In genomic region chr7:35000839-35001238, GRCm38 (mm10) we compare ENCODE assay signal across 9 mouse cellular contexts. TPM values are rescaled to one million over a fixed set of nuclear protein-coding genes. Genes with fewer than 3 reads are reported as not detected.
A peak's percentile ranks its signal among the peaks of the same experiment; 100 is the strongest.
DNase-seq lines count a peak whose midpoint lies in the region; ATAC-seq and TF ChIP-seq lines count a peak whose summit lies in the region.
"Had no signal": no experiment of that assay in that cellular context is flagged by ENCODE, and none has a peak within 500 bp of the region (broad histone marks: within the 10 kb centered on the region; RNA-seq: fewer than 3 reads in every experiment).

No protein-coding gene starts in this region.

- WGBS in heart, adult 2 months: 37% methylated on average over 6 of the region's 6 CpGs
- 42% methylated on average over 6 of the region's 6 CpGs for WGBS in heart, embryonic 12.5 days
- 41% methylated on average over 6 of the region's 6 CpGs for WGBS in embryonic facial prominence, embryonic 11.5 days

- in situ Hi-C loops in Patski (cut with MboI; ENCODE audit: low pct_unique_long_range_greater_than_20kb): loop anchor here (25.0 kb wide), 1 partner anchor 314 kb away; no protein-coding TSS in a partner anchor

- no peak for ATAC-seq in heart, embryonic 12.5 days (ENCODE audit: insufficient number of reproducible peaks, low FRiP score)
- ATAC-seq in Patski: no peak
- no peak for ATAC-seq in embryonic facial prominence, embryonic 11.5 days (replicated peaks; ENCODE audit: insufficient number of reproducible peaks, low FRiP score, low TSS enrichment, low read depth)

- peak; percentile 80 for TF ChIP-seq CTCF in heart, adult 2 months (IDR thresholded peaks at IDR 0.05)
- TF ChIP-seq CTCF in Patski (IDR thresholded peaks at IDR 0.05): peak; percentile 87

- CTCF ChIA-PET in Patski (lab: Charles Lee): interaction anchor here (0.6 to 2.1 kb wide), 5 partner anchors 10 to 125 kb away, joined by 3 to 12 read pairs (median 3); no protein-coding TSS in a partner anchor

- POLR2A ChIA-PET in Patski (lab: Charles Lee): interaction anchor here (0.6 kb wide), 1 partner anchor 191 kb away, joined by 3 read pairs; no protein-coding TSS in a partner anchor

- TF ChIP-seq EP300 in heart, adult 2 months (IDR thresholded peaks at IDR 0.05; ENCODE audit: insufficient read depth, low read depth, low read length): no peak

- intact Hi-C loops in heart, adult 2 months (cut with DNase I): loop anchor here (1.0 kb wide), 1 partner anchor 325 kb away; no protein-coding TSS in a partner anchor

- no peak overlapping the region for H3K27ac ChIP-seq in heart, adult 2 months
- no peak overlapping the region for H3K27ac ChIP-seq in heart, embryonic 12.5 days (ENCODE audit: poor library complexity, severe bottlenecking)
- H3K27ac ChIP-seq in embryonic facial prominence, embryonic 11.5 days (replicated peaks; ENCODE audit: low read depth, low read length): no peak overlapping the region
- H3K27ac ChIP-seq: limb, embryonic 15.5 days had no signal

- no peaks in the 10 kb centered on the region for H3K4me1 ChIP-seq in heart, adult 2 months (ENCODE audit: control insufficient read depth, insufficient read depth, low read length)
- peaks cover 10% of the 10 kb centered on the region for H3K4me1 ChIP-seq in heart, embryonic 12.5 days (replicated peaks)
- H3K4me1 ChIP-seq in embryonic facial prominence, embryonic 11.5 days (ENCODE audit: control insufficient read depth, insufficient read depth, low read length): peaks cover 2% of the 10 kb centered on the region; the same call in 1 of the 2 replicates

- H3K27me3 ChIP-seq in heart, adult 2 months (ENCODE audit: control insufficient read depth, insufficient read depth, low read length): no peaks in the 10 kb centered on the region
- H3K27me3 ChIP-seq in heart, embryonic 12.5 days (replicated peaks): no peaks in the 10 kb centered on the region
- H3K27me3 ChIP-seq in Patski: no peaks in the 10 kb centered on the region
- H3K27me3 ChIP-seq in embryonic facial prominence, embryonic 11.5 days (ENCODE audit: control insufficient read depth, insufficient read depth, low read length): no peaks in the 10 kb centered on the region
- H3K27me3 ChIP-seq: limb, embryonic 15.5 days had no signal

- no peak overlapping the region for H3K4me2 ChIP-seq in heart, embryonic 12.5 days
- no peak overlapping the region for H3K4me2 ChIP-seq in embryonic facial prominence, embryonic 11.5 days (ENCODE audit: low read depth, low read length)
- H3K4me2 ChIP-seq: limb, embryonic 15.5 days had no signal

- peak; percentile 30 to 55 for DNase-seq in heart, adult 2 months
- DNase-seq in 3T3-L1 (ENCODE audit: low read depth, low spot score): peak; percentile 50
- no peak for DNase-seq in Patski (ENCODE audit: low read depth, low spot score)
- peak; percentile 70 for DNase-seq in embryonic facial prominence, embryonic 11.5 days (ENCODE audit: low spot score)
- DNase-seq in kidney, postnatal 4 days: peak; percentile 76 to 77
- peak; percentile 61 for DNase-seq in lung, postnatal 36 days
- peak; percentile 51 for DNase-seq in thymus, postnatal 25 days

- no peaks in the 10 kb centered on the region for H3K9me3 ChIP-seq in heart, embryonic 12.5 days (replicated peaks)
- no peaks in the 10 kb centered on the region for H3K9me3 ChIP-seq in embryonic facial prominence, embryonic 11.5 days (replicated peaks; ENCODE audit: control insufficient read depth, low read length)
- H3K9me3 ChIP-seq: limb, embryonic 15.5 days had no signal

- no peak overlapping the region for H3K4me3 ChIP-seq in heart, adult 2 months
- no peak overlapping the region for H3K4me3 ChIP-seq in heart, embryonic 12.5 days
- H3K4me3 ChIP-seq in embryonic facial prominence, embryonic 11.5 days (ENCODE audit: low read depth, low read length): no peak overlapping the region
- H3K4me3 ChIP-seq: limb, embryonic 15.5 days had no signal

- H3K79me2 ChIP-seq in heart, adult 2 months (replicated peaks; ENCODE audit: control insufficient read depth, insufficient read depth, low read length): no peaks in the 10 kb centered on the region

- H3K36me3 ChIP-seq in heart, adult 2 months (ENCODE audit: control insufficient read depth, insufficient read depth, low read length): no peaks in the 10 kb centered on the region
- no peaks in the 10 kb centered on the region for H3K36me3 ChIP-seq in heart, embryonic 12.5 days
- no peaks in the 10 kb centered on the region; the same call in 1 of the 2 replicates for H3K36me3 ChIP-seq in embryonic facial prominence, embryonic 11.5 days (replicated peaks; ENCODE audit: control insufficient read depth, insufficient read depth, low read depth, low read length)
- H3K36me3 ChIP-seq: limb, embryonic 15.5 days had no signal

- no peak overlapping the region for H3K9ac ChIP-seq in heart, adult 2 months (ENCODE audit: low read depth, low read length)
- no peak overlapping the region for H3K9ac ChIP-seq in heart, embryonic 12.5 days
- H3K9ac ChIP-seq in embryonic facial prominence, embryonic 11.5 days (replicated peaks; ENCODE audit: low read length): no peak overlapping the region
- H3K9ac ChIP-seq: limb, embryonic 15.5 days had no signal

- TF ChIP-seq POLR2A in heart, adult 2 months (IDR thresholded peaks at IDR 0.05; ENCODE audit: insufficient read depth, low read depth, low read length): no peak

RNA-seq across cellular contexts. Expression of gene Cebpg, which starts 55.5 kb away (rescaled TPM):
- 10 to 100 TPM; 21.9 to 26.1 TPM for total RNA-seq in heart, adult 2 months (2021)
- polyA plus RNA-seq in heart, adult 2 months (2012; rRNA removed): 6.0 and 8.1 TPM in 2 replicates
- polyA plus RNA-seq in heart, embryonic 12.5 days (2016; fragmentation: Nextera tagmentation; extraction: Ambion mirVana): 23.6 and 26.3 TPM in 2 replicates
- polyA plus RNA-seq in Patski (2021): 30.2 TPM
- 36.3 and 37.4 TPM in 2 replicates for polyA plus RNA-seq in embryonic facial prominence, embryonic 11.5 days (2014; fragmentation: Nextera tagmentation; extraction: Ambion mirVana)
